Mouse (Mus musculus): ENCODE data around the gene Cbr2. TPM values are rescaled to one million over a fixed set of nuclear protein-coding genes. Genes with fewer than 3 reads are reported as not detected.
A peak's percentile ranks its signal among the peaks of the same experiment; 100 is the strongest.
"Not testable (repeated sequence)": the region's sequence is repeated elsewhere in the genome, so short reads cannot be mapped to it uniquely, and the experiment has no call there.

Cbr2 gene
- polyA plus RNA-seq (2012; rRNA removed), result 5.3 and 5.8 TPM in 2 replicates

- 86% methylated on average over 12 of the region's 12 CpGs for WGBS
- Histone ChIP-seq H3K27ac (ENCODE audit: insufficient read depth, low read length) (no peak within 1 kb of the TSS), H3K36me3 (ENCODE audit: control insufficient read depth, insufficient read depth, low read length) (no peaks in the 10 kb centered on the region), H3K4me1 (ENCODE audit: control insufficient read depth, insufficient read depth, insufficient read length) (peaks cover 3% of the 10 kb centered on the region; the same call in 1 of the 2 replicates), H3K4me3 (ENCODE audit: extremely low read depth, insufficient read depth, insufficient read length) (no peak within 1 kb of the TSS), H3K27me3 (ENCODE audit: control insufficient read depth, insufficient read depth, low read length) (no peaks in the 10 kb centered on the region)
- DNase-seq (ENCODE audit: low read depth in 1 of 2, low spot score in 2 of 2), result no peak
- TF ChIP-seq POLR2A (IDR thresholded peaks at IDR 0.05; ENCODE audit: low read depth, low read length), result no peak
- no peak for TF ChIP-seq CTCF (IDR thresholded peaks at IDR 0.05; ENCODE audit: extremely low read depth, insufficient read depth, insufficient read length, insufficient replicate concordance)
These were observed at the start of gene Cbr2 for GRCm38 (mm10) chr11:120731858-120732680. Gene Cbr2, minus strand, starts transcription at chr11:120732114.

GRCm38 (mm10) chr11:120781361-120781760, 49.4 kb upstream of the Cbr2 start:
- WGBS, result 94% methylated on average over 6 of the region's 6 CpGs
- not testable (repeated sequence) for H3K27ac ChIP-seq (ENCODE audit: insufficient read depth, low read length)

DNA sequence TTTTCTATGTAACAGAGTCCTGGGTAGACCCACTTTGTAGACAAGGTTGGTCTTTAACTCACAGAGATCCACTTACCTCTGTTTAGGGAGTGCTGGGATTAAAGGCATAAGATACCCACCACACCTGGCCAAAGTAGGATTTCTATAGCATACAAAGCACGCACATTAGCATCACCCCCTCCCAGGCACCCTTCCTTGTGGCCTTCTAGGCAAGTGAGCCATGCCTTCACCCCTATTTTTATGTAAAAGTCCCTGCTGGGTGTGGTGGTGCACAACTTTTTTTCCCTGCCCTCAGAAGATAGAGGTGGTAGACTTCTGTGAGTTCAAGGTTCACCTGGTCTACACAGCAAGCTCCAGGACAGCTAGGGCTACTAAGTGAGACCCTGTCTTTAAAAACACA, 48.0 kb upstream of the Cbr2 start:
- Histone ChIP-seq H3K36me3 (ENCODE audit: control insufficient read depth, insufficient read depth, low read length) (no peaks in the 10 kb centered on the region; the same call in 1 of the 2 replicates), H3K4me3 (ENCODE audit: extremely low read depth, insufficient read depth, insufficient read length) (no peak overlapping the region), H3K27ac (ENCODE audit: insufficient read depth, low read length) (no peak overlapping the region), H3K27me3 (ENCODE audit: control insufficient read depth, insufficient read depth, low read length) (no peaks in the 10 kb centered on the region), H3K4me1 (ENCODE audit: control insufficient read depth, insufficient read depth, insufficient read length) (peaks cover 6% of the 10 kb centered on the region)
- no peak for TF ChIP-seq CTCF (IDR thresholded peaks at IDR 0.05; ENCODE audit: extremely low read depth, insufficient read depth, insufficient read length, insufficient replicate concordance)
- TF ChIP-seq POLR2A (IDR thresholded peaks at IDR 0.05; ENCODE audit: low read depth, low read length), result no peak
- no peak for DNase-seq (ENCODE audit: low read depth in 1 of 2, low spot score in 2 of 2)
- 92% methylated on average over 1 of the region's 1 CpGs for WGBS

More at GRCm38 (mm10) chr11:120781361-120781760, 49.4 kb upstream of the Cbr2 start:
- DNase-seq (ENCODE audit: low read depth in 1 of 2, low spot score in 2 of 2); H3K4me1 ChIP-seq (ENCODE audit: control insufficient read depth, insufficient read depth, insufficient read length); H3K36me3 ChIP-seq (ENCODE audit: control insufficient read depth, insufficient read depth, low read length); H3K4me3 ChIP-seq (ENCODE audit: extremely low read depth, insufficient read depth, insufficient read length); H3K27me3 ChIP-seq (ENCODE audit: control insufficient read depth, insufficient read depth, low read length): not testable (repeated sequence)

DNA sequence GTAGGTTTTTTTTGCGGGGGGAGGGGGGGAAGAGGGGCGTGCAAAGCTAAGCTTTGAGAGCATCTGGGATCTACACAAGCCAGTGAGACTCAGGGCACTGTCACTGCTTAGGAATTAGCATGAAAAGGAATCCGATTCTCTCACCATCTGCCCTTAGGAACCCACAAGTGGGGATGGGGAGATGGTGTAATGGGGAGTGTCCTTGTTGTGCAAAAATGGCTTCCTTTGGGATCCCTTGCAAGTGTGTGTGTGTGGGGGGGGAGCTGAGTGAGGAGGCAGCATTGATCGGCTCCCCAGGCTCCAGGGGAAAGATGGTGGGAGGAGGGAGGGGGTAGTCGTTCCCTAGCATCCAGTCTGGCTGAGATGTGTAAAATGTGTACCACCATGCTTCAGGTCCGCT, 45.2 kb upstream of the Cbr2 start:
- H3K36me3 ChIP-seq (ENCODE audit: control insufficient read depth, insufficient read depth, low read length), result no peaks in the 10 kb centered on the region; the same call in 1 of the 2 replicates
- TF ChIP-seq POLR2A (IDR thresholded peaks at IDR 0.05; ENCODE audit: low read depth, low read length) (no peak), CTCF (IDR thresholded peaks at IDR 0.05; ENCODE audit: extremely low read depth, insufficient read depth, insufficient read length, insufficient replicate concordance) (no peak)
- 61% methylated on average over 6 of the region's 6 CpGs for WGBS
- no peaks in the 10 kb centered on the region for H3K4me1 ChIP-seq (ENCODE audit: control insufficient read depth, insufficient read depth, insufficient read length)
- no peak overlapping the region for H3K27ac ChIP-seq (ENCODE audit: insufficient read depth, low read length)
- no peak overlapping the region for H3K4me3 ChIP-seq (ENCODE audit: extremely low read depth, insufficient read depth, insufficient read length)
- H3K27me3 ChIP-seq (ENCODE audit: control insufficient read depth, insufficient read depth, low read length), result no peaks in the 10 kb centered on the region
- no peak for DNase-seq (ENCODE audit: low read depth in 1 of 2, low spot score in 2 of 2)

GRCm38 (mm10) chr11:120775774-120776469, 44.0 kb upstream of the Cbr2 start:
- Histone ChIP-seq H3K27me3 (ENCODE audit: control insufficient read depth, insufficient read depth, low read length) (no peaks in the 10 kb centered on the region), H3K4me3 (ENCODE audit: extremely low read depth, insufficient read depth, insufficient read length) (no peak overlapping the region), H3K27ac (ENCODE audit: insufficient read depth, low read length) (no peak overlapping the region), H3K36me3 (ENCODE audit: control insufficient read depth, insufficient read depth, low read length) (no peaks in the 10 kb centered on the region), H3K4me1 (ENCODE audit: control insufficient read depth, insufficient read depth, insufficient read length) (no peaks in the 10 kb centered on the region)
- peak; percentile 77 to 88 for DNase-seq (ENCODE audit: low read depth in 1 of 2, low spot score in 2 of 2)
- TF ChIP-seq POLR2A (IDR thresholded peaks at IDR 0.05; ENCODE audit: low read depth, low read length) (no peak), CTCF (IDR thresholded peaks at IDR 0.05; ENCODE audit: extremely low read depth, insufficient read depth, insufficient read length, insufficient replicate concordance) (peak; percentile 100)
- 23% methylated on average over 15 of the region's 15 CpGs for WGBS

DNA sequence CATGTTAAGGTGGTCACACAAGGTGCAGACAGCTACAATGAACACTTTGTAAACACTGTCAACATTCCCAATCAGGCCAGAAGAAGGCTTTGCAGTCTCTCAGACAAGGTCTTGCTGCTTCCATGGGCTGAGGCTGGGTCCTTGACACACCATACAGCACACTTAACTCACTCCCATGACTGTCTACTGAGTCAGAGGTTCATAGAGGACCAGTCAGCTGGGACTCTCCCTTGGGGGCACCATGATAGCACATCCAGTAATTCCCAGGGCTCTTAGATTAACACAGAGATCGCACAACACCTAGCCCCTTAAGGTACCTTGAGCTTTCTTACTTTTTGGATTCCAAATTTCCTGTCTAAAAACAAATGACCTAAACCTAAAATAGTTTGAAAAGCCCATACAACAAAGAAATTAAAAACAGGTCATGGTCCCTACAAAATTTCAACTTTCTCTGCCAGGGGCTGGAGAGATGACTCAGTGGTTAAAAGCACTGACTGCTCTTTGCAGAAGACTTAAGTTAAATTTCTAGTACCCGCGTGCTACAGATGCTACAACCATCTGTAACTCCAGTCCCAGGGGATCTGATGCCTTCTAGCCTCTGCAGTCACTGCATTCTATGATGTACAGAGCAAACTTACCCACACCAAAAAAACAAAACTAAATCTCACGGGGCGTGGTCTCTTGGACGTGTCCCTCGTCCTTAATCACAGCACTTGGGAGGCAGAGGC, 41.7 kb upstream of the Cbr2 start:
- no peak for DNase-seq (ENCODE audit: low read depth in 1 of 2, low spot score in 2 of 2)
- H3K27me3 ChIP-seq (ENCODE audit: control insufficient read depth, insufficient read depth, low read length), result no peaks in the 10 kb centered on the region
- no peak overlapping the region for H3K27ac ChIP-seq (ENCODE audit: insufficient read depth, low read length)
- no peak overlapping the region for H3K4me3 ChIP-seq (ENCODE audit: extremely low read depth, insufficient read depth, insufficient read length)
- TF ChIP-seq POLR2A (IDR thresholded peaks at IDR 0.05; ENCODE audit: low read depth, low read length) (no peak), CTCF (IDR thresholded peaks at IDR 0.05; ENCODE audit: extremely low read depth, insufficient read depth, insufficient read length, insufficient replicate concordance) (no peak)
- no peaks in the 10 kb centered on the region for H3K4me1 ChIP-seq (ENCODE audit: control insufficient read depth, insufficient read depth, insufficient read length)
- H3K36me3 ChIP-seq (ENCODE audit: control insufficient read depth, insufficient read depth, low read length), result no peaks in the 10 kb centered on the region
- WGBS, result 78% methylated on average over 7 of the region's 7 CpGs
